Mouse (Mus musculus) heart, embryonic 13.5 days (tissue): ENCODE data around the gene Olfr1062. TPM values are rescaled to one million over a fixed set of nuclear protein-coding genes. Genes with fewer than 3 reads are reported as not detected.
"Not testable (repeated sequence)": the region's sequence is repeated elsewhere in the genome, so short reads cannot be mapped to it uniquely, and the experiment has no call there.

ENCODE experiments used
- ATAC-seq: fragments of 200-750 bp; cut with Nextera tagmentation; 2 replicates; pipeline ENCODE4 v1.8.0; 2017; ENCODE audit warnings: moderate TSS enrichment; ENCODE audit not compliant: insufficient number of reproducible peaks, low FRiP score, low TSS enrichment; ENCODE audit errors: extremely low read depth
- H3K27ac ChIP-seq: fragments of 300-500 bp; sonication (generic); replicated peaks from 2 replicates; pipeline ENCODE4 v1.5.1; 2015; ENCODE audit warnings: moderate library complexity, mild to moderate bottlenecking, inconsistent platforms
- H3K27me3 ChIP-seq: fragments of 300-500 bp; sonication (generic); replicated peaks from 2 replicates; pipeline ENCODE4 v1.6.1; 2015; ENCODE audit warnings: mild to moderate bottlenecking, inconsistent platforms
- H3K36me3 ChIP-seq: fragments of 300-500 bp; sonication (generic); 2 replicates; pipeline ENCODE4 v1.6.1; 2015; ENCODE audit warnings: mild to moderate bottlenecking, inconsistent platforms
- H3K4me1 ChIP-seq: fragments of 300-500 bp; sonication (generic); 2 replicates; pipeline ENCODE4 v1.6.1; 2015; ENCODE audit warnings: inconsistent platforms
- H3K4me2 ChIP-seq: fragments of 300-500 bp; sonication (generic); 2 replicates; pipeline ENCODE4 v1.6.1; 2015; ENCODE audit warnings: inconsistent platforms, mild to moderate bottlenecking, moderate library complexity
- H3K4me3 ChIP-seq: fragments of 300-500 bp; sonication (generic); 2 replicates; pipeline ENCODE4 v1.5.1; 2015; ENCODE audit warnings: moderate library complexity, mild to moderate bottlenecking, inconsistent platforms
- H3K9ac ChIP-seq: fragments of 300-500 bp; sonication (generic); 2 replicates; pipeline ENCODE4 v1.6.1; 2015; ENCODE audit warnings: inconsistent platforms, mild to moderate bottlenecking, moderate library complexity
- H3K9me3 ChIP-seq: fragments of 300-500 bp; sonication (generic); 2 replicates; pipeline ENCODE4 v1.6.1; 2016; ENCODE audit warnings: inconsistent platforms
- WGBS: fragments of 180-500 bp; shearing (Covaris S2); methylation state at CpG from one replicate; pipeline ENCODE4 v1.1.7; 2015; ENCODE audit warnings: mixed read lengths; 5-methylcytosine and 5-hydroxymethylcytosine counted together
- polyA plus RNA-seq: library from polyadenylated mRNA; unstranded; fragments of >200 nt; fragmentation: Nextera tagmentation; extraction: Ambion mirVana; gene quantifications from 2 replicates; pipeline ENCODE4 v1.2.1, GENCODE M21; 2015

The Olfr1062 gene
- not detected in 2 replicates for polyA plus RNA-seq

- ATAC-seq: not testable (repeated sequence)
These were observed at the start of gene Olfr1062 for GRCm38 (mm10) chr2:86426649-86427048. Gene Olfr1062, minus strand, starts transcription at chr2:86426749.

GRCm38 (mm10) chr2:86464442-86465109, 38.0 kb upstream of the Olfr1062 start:
- Histone ChIP-seq H3K27ac (no peak overlapping the region), H3K4me3 (peak overlapping the region; percentile 16; the same call in 1 of the 2 replicates), H3K9ac (peak overlapping the region; percentile 25; the same call in 1 of the 2 replicates), H3K36me3 (no peaks in the 10 kb centered on the region), H3K4me2 (peak overlapping the region; percentile 55), H3K9me3 (no peaks in the 10 kb centered on the region), H3K27me3 (no peaks in the 10 kb centered on the region), H3K4me1 (no peaks in the 10 kb centered on the region)
- no peak for ATAC-seq
- WGBS: 32% methylated on average over 10 of the region's 10 CpGs

More at GRCm38 (mm10) chr2:86426649-86427048, at the start of gene Olfr1062:
- not testable (repeated sequence) for H3K36me3 ChIP-seq, H3K4me2 ChIP-seq, H3K4me1 ChIP-seq, H3K27me3 ChIP-seq, H3K4me3 ChIP-seq, H3K27ac ChIP-seq, H3K9me3 ChIP-seq, H3K9ac ChIP-seq

- Histone ChIP-seq H3K9ac (no peak overlapping the region), H3K27me3 (no peaks in the 10 kb centered on the region), H3K4me1 (no peaks in the 10 kb centered on the region), H3K9me3 (no peaks in the 10 kb centered on the region), H3K36me3 (no peaks in the 10 kb centered on the region), H3K4me2 (no peak overlapping the region), H3K27ac (no peak overlapping the region), H3K4me3 (no peak overlapping the region)
- WGBS: 67% methylated on average over 1 of the region's 1 CpGs
- no peak for ATAC-seq
These were observed 33.9 kb upstream of the Olfr1062 start for GRCm38 (mm10) chr2:86460434-86460833.

GRCm38 (mm10) chr2:86456169-86456568, 29.6 kb upstream of the Olfr1062 start, which contains the start of gene Olfr1066:
Gene Olfr1066, minus strand, starts transcription at chr2:86456269.
- Histone ChIP-seq H3K9ac (no peak within 1 kb of the TSS), H3K36me3 (no peaks in the 10 kb centered on the region), H3K27ac (no peak within 1 kb of the TSS), H3K4me3 (no peak within 1 kb of the TSS), H3K9me3 (no peaks in the 10 kb centered on the region), H3K27me3 (no peaks in the 10 kb centered on the region), H3K4me2 (no peak within 1 kb of the TSS), H3K4me1 (no peaks in the 10 kb centered on the region)
- WGBS: 73% methylated on average over 1 of the region's 1 CpGs
- no peak for ATAC-seq

GRCm38 (mm10) chr2:86450491-86450890, 23.9 kb upstream of the Olfr1062 start, which contains the start of gene Olfr1065:
Gene Olfr1065, minus strand, starts transcription at chr2:86450591.
- not testable (repeated sequence) for H3K4me2 ChIP-seq, H3K4me1 ChIP-seq, H3K9ac ChIP-seq, H3K9me3 ChIP-seq, ATAC-seq, H3K27ac ChIP-seq, H3K36me3 ChIP-seq, H3K4me3 ChIP-seq, H3K27me3 ChIP-seq
- 55% methylated on average over 1 of the region's 1 CpGs for WGBS

- H3K4me3 ChIP-seq, H3K9ac ChIP-seq, H3K27ac ChIP-seq, ATAC-seq, H3K27me3 ChIP-seq, H3K4me2 ChIP-seq, H3K36me3 ChIP-seq, H3K9me3 ChIP-seq, H3K4me1 ChIP-seq: not testable (repeated sequence)
- WGBS: 69% methylated on average over 1 of the region's 1 CpGs
These were observed 15.6 kb upstream of the Olfr1062 start for GRCm38 (mm10) chr2:86442101-86442500.

GRCm38 (mm10) chr2:86428511-86428910, 2.0 kb upstream of the Olfr1062 start:
- not testable (repeated sequence) for ATAC-seq, H3K4me3 ChIP-seq

GRCm38 (mm10) chr2:86413950-86414349, 12.6 kb downstream of the Olfr1062 start, which contains the start of gene Olfr1061:
Gene Olfr1061, minus strand, starts transcription at chr2:86414050.
- H3K27me3 ChIP-seq: no peaks in the 10 kb centered on the region
- H3K27ac ChIP-seq: no peak within 1 kb of the TSS
- H3K4me1 ChIP-seq: no peaks in the 10 kb centered on the region
- ATAC-seq: no peak
- H3K4me3 ChIP-seq: no peak within 1 kb of the TSS
- H3K36me3 ChIP-seq: no peaks in the 10 kb centered on the region
- 51% methylated on average over 1 of the region's 1 CpGs for WGBS
- H3K9ac ChIP-seq: no peak within 1 kb of the TSS
- H3K9me3 ChIP-seq: no peaks in the 10 kb centered on the region
- H3K4me2 ChIP-seq: no peak within 1 kb of the TSS

More at GRCm38 (mm10) chr2:86428511-86428910, 2.0 kb upstream of the Olfr1062 start:
- not testable (repeated sequence) for H3K4me2 ChIP-seq, H3K4me1 ChIP-seq, H3K27ac ChIP-seq, H3K27me3 ChIP-seq, H3K36me3 ChIP-seq, H3K9ac ChIP-seq, H3K9me3 ChIP-seq
- 81% methylated on average over 8 of the region's 8 CpGs for WGBS

GRCm38 (mm10) chr2:86395114-86395513, 31.4 kb downstream of the Olfr1062 start:
- Histone ChIP-seq H3K4me2 (no peak overlapping the region), H3K9ac (no peak overlapping the region), H3K36me3 (no peaks in the 10 kb centered on the region), H3K27ac (no peak overlapping the region), H3K9me3 (no peaks in the 10 kb centered on the region), H3K4me1 (no peaks in the 10 kb centered on the region), H3K27me3 (no peaks in the 10 kb centered on the region), H3K4me3 (no peak overlapping the region)
- no peak for ATAC-seq
- WGBS: 82% methylated on average over 2 of the region's 2 CpGs

GRCm38 (mm10) chr2:86388461-86388860, 38.1 kb downstream of the Olfr1062 start, which contains the start of gene Olfr1058:
Gene Olfr1058, minus strand, starts transcription at chr2:86388561.
- not testable (repeated sequence) for H3K27ac ChIP-seq, H3K4me2 ChIP-seq, ATAC-seq, H3K9me3 ChIP-seq, H3K9ac ChIP-seq, H3K36me3 ChIP-seq, H3K27me3 ChIP-seq, H3K4me1 ChIP-seq, H3K4me3 ChIP-seq

GRCm38 (mm10) chr2:86378293-86378692, 48.3 kb downstream of the Olfr1062 start, which contains the start of gene Olfr1057:
Gene Olfr1057, minus strand, starts transcription at chr2:86378393.
- no peaks in the 10 kb centered on the region for H3K36me3 ChIP-seq
- no peaks in the 10 kb centered on the region for H3K4me1 ChIP-seq
- no peak within 1 kb of the TSS for H3K27ac ChIP-seq
- H3K4me2 ChIP-seq: no peak within 1 kb of the TSS
- H3K9ac ChIP-seq: no peak within 1 kb of the TSS
- no peak for ATAC-seq
- H3K9me3 ChIP-seq: no peaks in the 10 kb centered on the region
- H3K27me3 ChIP-seq: no peaks in the 10 kb centered on the region
- no peak within 1 kb of the TSS for H3K4me3 ChIP-seq
